Mouse (Mus musculus): ENCODE results near the gene Nr1h4.
"Not testable (repeated sequence)": the region's sequence is repeated elsewhere in the genome, so short reads cannot be mapped to it uniquely, and the experiment has no call there.

Gene Nr1h4

GRCm38 (mm10) chr10:89532929-89533727, at the start of gene Nr1h4:
Gene Nr1h4, minus strand, starts transcription at chr10:89533585.
- no peak for DNase-seq

- DNase-seq, result peak; percentile 40
Observed at GRCm38 (mm10) chr10:89578801-89579200, 45.4 kb upstream of the Nr1h4 start.

- DNase-seq, result no peak
Observed at GRCm38 (mm10) chr10:89577666-89578065, 44.3 kb upstream of the Nr1h4 start.

GRCm38 (mm10) chr10:89573421-89573820, 40.0 kb upstream of the Nr1h4 start:
- DNase-seq, result no peak

- DNase-seq, result no peak
Observed at GRCm38 (mm10) chr10:89572946-89573345, 39.6 kb upstream of the Nr1h4 start.

GRCm38 (mm10) chr10:89567391-89567790, 34.0 kb upstream of the Nr1h4 start:
- DNase-seq, result no peak

GRCm38 (mm10) chr10:89565301-89566022, 32.1 kb upstream of the Nr1h4 start:
- no peak for DNase-seq

- no peak for DNase-seq
Observed at GRCm38 (mm10) chr10:89562113-89562512, 28.7 kb upstream of the Nr1h4 start.

- no peak for DNase-seq
Observed at GRCm38 (mm10) chr10:89559351-89559750, 26.0 kb upstream of the Nr1h4 start.

- not testable (repeated sequence) for DNase-seq
Observed at GRCm38 (mm10) chr10:89554885-89555284, 21.5 kb upstream of the Nr1h4 start.

GRCm38 (mm10) chr10:89553855-89554254, 20.5 kb upstream of the Nr1h4 start:
- not testable (repeated sequence) for DNase-seq

GRCm38 (mm10) chr10:89553015-89553414, 19.6 kb upstream of the Nr1h4 start:
- no peak for DNase-seq

GRCm38 (mm10) chr10:89551657-89552056, 18.3 kb upstream of the Nr1h4 start:
- no peak for DNase-seq

GRCm38 (mm10) chr10:89548028-89548427, 14.6 kb upstream of the Nr1h4 start:
- DNase-seq, result no peak

- no peak for DNase-seq
Observed at GRCm38 (mm10) chr10:89546989-89547388, 13.6 kb upstream of the Nr1h4 start.

- DNase-seq, result no peak
Observed at GRCm38 (mm10) chr10:89543867-89544266, 10.5 kb upstream of the Nr1h4 start.

- DNase-seq, result no peak
Observed at GRCm38 (mm10) chr10:89542321-89542720, 8.9 kb upstream of the Nr1h4 start.

GRCm38 (mm10) chr10:89532451-89532850, 934 bp downstream of the Nr1h4 start:
- DNase-seq, result no peak

GRCm38 (mm10) chr10:89531976-89532375, 1.4 kb downstream of the Nr1h4 start:
- no peak for DNase-seq

- DNase-seq, result no peak
Observed at GRCm38 (mm10) chr10:89531194-89531634, 2.2 kb downstream of the Nr1h4 start.

GRCm38 (mm10) chr10:89527054-89527453, 6.3 kb downstream of the Nr1h4 start:
- DNase-seq, result no peak

- DNase-seq, result no peak
Observed at GRCm38 (mm10) chr10:89525823-89526222, 7.6 kb downstream of the Nr1h4 start.

GRCm38 (mm10) chr10:89522481-89522880, 10.9 kb downstream of the Nr1h4 start:
- no peak for DNase-seq

- peak; percentile 29 for DNase-seq
Observed at GRCm38 (mm10) chr10:89521790-89522431, 11.5 kb downstream of the Nr1h4 start.
